Comparison of ENCODE assay signal across 8 mouse cellular contexts in genomic region chr6:94282301-94283241, GRCm38 (mm10). TPM values are rescaled to one million over a fixed set of nuclear protein-coding genes. Genes with fewer than 3 reads are reported as not detected.
DNase-seq lines count a peak whose midpoint lies in the region; ATAC-seq and TF ChIP-seq lines count a peak whose summit lies in the region.

No protein-coding gene starts in this region.

- TF ChIP-seq POLR2A in myocyte (IDR thresholded peaks at IDR 0.05; ENCODE audit: insufficient read length, low read depth): no peak

- H3K4me3 ChIP-seq in embryonic facial prominence, embryonic 15.5 days (replicated peaks): peak overlapping the region; percentile 70
- H3K4me3 ChIP-seq in hindbrain, embryonic 11.5 days (ENCODE audit: low read depth, low read length): peak overlapping the region; percentile 61
- H3K4me3 ChIP-seq in limb, embryonic 15.5 days: peak overlapping the region; percentile 80
- peak overlapping the region; percentile 71 for H3K4me3 ChIP-seq in myocyte

- peak overlapping the region; percentile 90 for H3K4me2 ChIP-seq in embryonic facial prominence, embryonic 15.5 days (replicated peaks)
- H3K4me2 ChIP-seq in hindbrain, embryonic 11.5 days (replicated peaks; ENCODE audit: low read depth, low read length): peak overlapping the region; percentile 84
- peak overlapping the region; percentile 95 for H3K4me2 ChIP-seq in limb, embryonic 15.5 days
- peak overlapping the region; percentile 84 for H3K4me2 ChIP-seq in myocyte (ENCODE audit: low read depth)

- H3K27ac ChIP-seq in embryonic facial prominence, embryonic 15.5 days (replicated peaks): peak overlapping the region; percentile 98
- peak overlapping the region; percentile 88; the same call in 1 of the 2 replicates for H3K27ac ChIP-seq in hindbrain, embryonic 11.5 days (ENCODE audit: low read depth, low read length)
- H3K27ac ChIP-seq in limb, embryonic 15.5 days: peak overlapping the region; percentile 98

- 1% methylated on average over 55 of the region's 55 CpGs for WGBS in embryonic facial prominence, embryonic 15.5 days
- WGBS in hindbrain, embryonic 11.5 days: under 1% methylated on average over 52 of the region's 55 CpGs
- WGBS in limb, embryonic 15.5 days: under 1% methylated on average over 54 of the region's 55 CpGs

- DNase-seq in heart, adult 11 months: peak; percentile 95
- DNase-seq in heart, adult 8-10 months (ENCODE audit: low spot score): no peak
- DNase-seq in adrenal gland, postnatal 36 days: peak; percentile 35 to 59
- DNase-seq in hindbrain, embryonic 11.5 days (ENCODE audit: low spot score): peak; percentile 63

- peaks cover 27% of the 10 kb centered on the region for H3K79me2 ChIP-seq in myocyte (ENCODE audit: control insufficient read depth, insufficient read depth)

- peak overlapping the region; percentile 84 for H3K9ac ChIP-seq in embryonic facial prominence, embryonic 15.5 days
- peak overlapping the region; percentile 73 for H3K9ac ChIP-seq in hindbrain, embryonic 11.5 days (ENCODE audit: low read depth, low read length)
- peak overlapping the region; percentile 78 for H3K9ac ChIP-seq in limb, embryonic 15.5 days

- ATAC-seq in embryonic facial prominence, embryonic 15.5 days (ENCODE audit: insufficient number of reproducible peaks, low FRiP score, low TSS enrichment, low read depth): no peak; the same call in 1 of the 2 replicates
- peak; percentile 8 for ATAC-seq in hindbrain, embryonic 11.5 days (ENCODE audit: low FRiP score)
- no peak for ATAC-seq in limb, embryonic 15.5 days (ENCODE audit: insufficient number of reproducible peaks, low FRiP score, low TSS enrichment, low read depth)
- no peak for ATAC-seq in granulocyte monocyte progenitor cell, adult 5-6 weeks (replicated peaks; ENCODE audit: poor library complexity, severe bottlenecking)

- no peaks in the 10 kb centered on the region for H3K36me3 ChIP-seq in embryonic facial prominence, embryonic 15.5 days
- no peaks in the 10 kb centered on the region for H3K36me3 ChIP-seq in hindbrain, embryonic 11.5 days (ENCODE audit: control insufficient read depth, insufficient read depth, low read length)
- no peaks in the 10 kb centered on the region for H3K36me3 ChIP-seq in limb, embryonic 15.5 days
- no peaks in the 10 kb centered on the region for H3K36me3 ChIP-seq in myocyte (ENCODE audit: control insufficient read depth, insufficient read depth)

- no peaks in the 10 kb centered on the region for H3K27me3 ChIP-seq in embryonic facial prominence, embryonic 15.5 days
- 0 out of 2 replicates have a peak, but pooled peaks cover 2% of the 10 kb centered on the region for H3K27me3 ChIP-seq in hindbrain, embryonic 11.5 days (ENCODE audit: control insufficient read depth, insufficient read depth, low read length)
- H3K27me3 ChIP-seq in limb, embryonic 15.5 days: 0 out of 2 replicates have a peak, but pooled peaks cover 2% of the 10 kb centered on the region
- H3K27me3 ChIP-seq in myocyte (ENCODE audit: control insufficient read depth, insufficient read depth, insufficient read length): no peaks in the 10 kb centered on the region

- H3ac ChIP-seq in myocyte (ENCODE audit: control insufficient read depth, insufficient read length): peak overlapping the region; percentile 59

- peaks cover 20% of the 10 kb centered on the region for H3K4me1 ChIP-seq in embryonic facial prominence, embryonic 15.5 days
- H3K4me1 ChIP-seq in hindbrain, embryonic 11.5 days (replicated peaks; ENCODE audit: control insufficient read depth, insufficient read depth, low read length): peaks cover 10% of the 10 kb centered on the region; the same call in 1 of the 2 replicates
- H3K4me1 ChIP-seq in limb, embryonic 15.5 days: peaks cover 25% of the 10 kb centered on the region

- H3K9me3 ChIP-seq in embryonic facial prominence, embryonic 15.5 days (replicated peaks): no peaks in the 10 kb centered on the region
- H3K9me3 ChIP-seq in hindbrain, embryonic 11.5 days (ENCODE audit: control insufficient read depth, low read length): no peaks in the 10 kb centered on the region
- H3K9me3 ChIP-seq in limb, embryonic 15.5 days: no peaks in the 10 kb centered on the region

TF ChIP-seq in myocyte, 11 proteins besides CTCF, POLR2A, EP300 and RAD21:
- TF ChIP-seq MAX (IDR thresholded peaks at IDR 0.05; ENCODE audit: low read depth) (no peak), TCF12 (IDR thresholded peaks at IDR 0.05; ENCODE audit: insufficient read depth, poor library complexity, severe bottlenecking) (no peak), MYOD1 (IDR thresholded peaks at IDR 0.05; ENCODE audit: control insufficient read depth in 1 of 3, insufficient read length in 2 of 3, low read depth in 2 of 3) (peak in 1 of 3 experiments; percentile 18), E2F4 (IDR thresholded peaks at IDR 0.05; ENCODE audit: insufficient read depth) (no peak), CEBPB (IDR thresholded peaks at IDR 0.05; ENCODE audit: insufficient read depth, poor library complexity, severe bottlenecking) (no peak), TCF3 (IDR thresholded peaks at IDR 0.05; ENCODE audit: insufficient read length, low read depth) (no peak), SRF (IDR thresholded peaks at IDR 0.05; ENCODE audit: control insufficient read depth, insufficient read length, low read depth) (no peak), USF1 (IDR thresholded peaks at IDR 0.05; ENCODE audit: low read depth) (no peak), MYOG (IDR thresholded peaks at IDR 0.05; ENCODE audit: control insufficient read depth in 1 of 3, insufficient read depth in 1 of 3, insufficient read length in 2 of 3, low read depth in 2 of 3) (peak in 1 of 3 experiments; percentile 30), REST (IDR thresholded peaks at IDR 0.05; ENCODE audit: insufficient read depth, insufficient read length) (no peak)

RNA-seq across cellular contexts. Expression of gene Magi1, which starts 1.1 kb away (rescaled TPM):
- total RNA-seq in heart, adult 8-10 months (2022): 10 to 100 TPM; 11.3 to 16.5 (median 15.2) TPM
- total RNA-seq in adrenal gland, postnatal 36 days (2021): 10 to 100 TPM; 12.6 to 41.2 TPM
- 8.3 and 9.1 TPM in 2 replicates for polyA plus RNA-seq in embryonic facial prominence, embryonic 15.5 days (2015; fragmentation: Nextera tagmentation; extraction: Ambion mirVana)
- polyA plus RNA-seq in hindbrain, embryonic 11.5 days (2014; fragmentation: Nextera tagmentation; extraction: Ambion mirVana): 24.8 and 27.4 TPM in 2 replicates
- 7.1 and 8.3 TPM in 2 replicates for polyA plus RNA-seq in limb, embryonic 15.5 days (2015; fragmentation: Nextera tagmentation; extraction: Ambion mirVana)
- polyA plus RNA-seq in myocyte (2012; fragmentation: generic; extraction: Trizol): 3.4 TPM
- not detected in 2 replicates for total RNA-seq in granulocyte monocyte progenitor cell, adult 5-6 weeks (2014; fragmentation: Nextera tagmentation)
- total RNA-seq in granulocyte monocyte progenitor cell, adult 5-6 weeks (2017): 0.09 and 0.10 TPM in 2 replicates
